Mouse (Mus musculus): ENCODE data around the gene Lmnb2. TPM values are rescaled to one million over a fixed set of nuclear protein-coding genes. Genes with fewer than 3 reads are reported as not detected.

Lmnb2 gene
- total RNA-seq, 1 experiment from 2014 or later: 46.6 TPM

DNA sequence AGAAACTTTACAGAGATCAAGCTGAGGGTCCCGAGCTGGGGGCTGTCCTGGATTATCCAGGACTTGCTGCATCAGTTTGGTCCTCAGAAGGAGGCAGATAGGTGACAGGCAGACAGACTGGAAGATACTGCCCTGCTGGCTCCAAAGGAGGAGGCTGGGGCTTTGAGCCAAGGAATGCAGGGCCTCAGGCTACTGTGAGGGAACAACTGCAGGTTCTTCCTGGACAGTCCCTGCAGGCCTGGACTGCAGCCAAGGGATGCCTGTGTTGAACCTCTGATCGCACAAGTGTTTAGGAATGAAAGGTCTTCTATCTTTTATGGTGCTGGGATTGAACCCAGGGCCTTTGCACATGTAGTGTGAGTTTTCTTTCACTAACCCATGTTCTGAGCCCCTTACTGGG, 29.8 kb upstream of the Lmnb2 start:
- ATAC-seq (replicated peaks; ENCODE audit: low read depth, poor library complexity, severe bottlenecking): no peak

DNA sequence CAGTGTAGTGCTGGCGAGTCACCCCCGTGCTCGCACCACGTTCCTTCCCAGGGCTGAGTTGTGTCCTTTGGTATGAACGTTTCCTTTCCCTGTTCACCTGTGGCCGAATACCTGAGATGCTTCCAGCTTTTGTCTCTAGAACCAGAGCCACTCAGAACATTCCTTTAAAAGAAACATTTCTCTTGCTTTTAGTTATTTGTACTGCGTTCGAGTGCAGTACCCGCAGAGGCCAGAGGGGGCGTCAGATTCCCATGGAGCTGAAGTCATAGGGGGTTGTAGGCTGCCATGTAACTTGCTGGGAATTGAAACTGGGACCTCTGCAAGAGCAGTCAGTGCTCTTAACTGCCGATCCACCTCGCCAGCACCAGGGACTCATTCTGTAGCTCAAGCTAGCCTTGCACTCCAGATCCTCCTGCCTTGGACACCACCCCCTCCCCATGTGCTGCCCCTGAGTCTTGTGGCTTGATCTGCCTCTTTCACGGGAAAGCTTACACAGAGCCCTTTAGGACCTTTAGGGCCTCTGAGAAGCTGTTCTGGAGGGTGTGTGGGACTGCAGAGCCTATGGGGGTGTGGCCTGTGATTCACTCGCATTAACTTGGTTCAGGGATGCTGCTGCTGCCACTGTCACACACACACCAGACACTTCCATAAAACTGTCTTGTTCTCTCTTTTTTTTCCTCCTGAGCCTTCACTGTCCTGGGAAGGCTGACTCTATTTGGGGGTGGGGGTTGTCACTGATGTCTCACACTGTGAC, 28.8 kb upstream of the Lmnb2 start:
- no peak for ATAC-seq (replicated peaks; ENCODE audit: low read depth, poor library complexity, severe bottlenecking)

GRCm38 (mm10) chr10:80944231-80944630, 26.2 kb upstream of the Lmnb2 start:
- no peak for ATAC-seq (replicated peaks; ENCODE audit: low read depth, poor library complexity, severe bottlenecking)

- ATAC-seq (replicated peaks; ENCODE audit: low read depth, poor library complexity, severe bottlenecking): no peak
Observed at GRCm38 (mm10) chr10:80943701-80944100, 25.7 kb upstream of the Lmnb2 start.

GRCm38 (mm10) chr10:80942919-80943318, 24.9 kb upstream of the Lmnb2 start:
- ATAC-seq (replicated peaks; ENCODE audit: low read depth, poor library complexity, severe bottlenecking): peak; percentile 38

- ATAC-seq (replicated peaks; ENCODE audit: low read depth, poor library complexity, severe bottlenecking): no peak
Observed at GRCm38 (mm10) chr10:80940988-80941347, 22.9 kb upstream of the Lmnb2 start.

- ATAC-seq (replicated peaks; ENCODE audit: low read depth, poor library complexity, severe bottlenecking): 0 out of 2 replicates have a peak, but pooled peaks have one; percentile 9
Observed at GRCm38 (mm10) chr10:80940320-80940987, 22.4 kb upstream of the Lmnb2 start.

DNA sequence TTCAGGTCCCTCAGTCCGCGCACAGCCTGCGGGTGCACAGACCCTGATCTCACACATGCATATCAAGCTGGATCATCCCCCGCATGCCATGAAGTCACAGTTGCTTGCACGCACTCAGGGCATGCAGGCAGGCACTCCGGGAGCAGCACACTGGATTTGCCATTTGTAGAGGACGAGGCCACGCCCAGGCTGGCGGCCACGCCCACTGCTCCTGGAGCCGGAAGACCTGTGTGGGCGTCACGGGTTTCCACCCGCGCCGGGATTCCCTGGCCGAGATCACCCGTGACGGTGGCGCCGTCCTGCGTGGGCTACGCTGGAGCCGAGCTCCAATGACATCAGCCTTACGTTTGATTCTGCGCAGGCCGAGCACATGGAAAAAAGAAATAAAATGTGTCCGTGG, 21.6 kb upstream of the Lmnb2 start:
- ATAC-seq (replicated peaks; ENCODE audit: low read depth, poor library complexity, severe bottlenecking): peak; percentile 51

DNA sequence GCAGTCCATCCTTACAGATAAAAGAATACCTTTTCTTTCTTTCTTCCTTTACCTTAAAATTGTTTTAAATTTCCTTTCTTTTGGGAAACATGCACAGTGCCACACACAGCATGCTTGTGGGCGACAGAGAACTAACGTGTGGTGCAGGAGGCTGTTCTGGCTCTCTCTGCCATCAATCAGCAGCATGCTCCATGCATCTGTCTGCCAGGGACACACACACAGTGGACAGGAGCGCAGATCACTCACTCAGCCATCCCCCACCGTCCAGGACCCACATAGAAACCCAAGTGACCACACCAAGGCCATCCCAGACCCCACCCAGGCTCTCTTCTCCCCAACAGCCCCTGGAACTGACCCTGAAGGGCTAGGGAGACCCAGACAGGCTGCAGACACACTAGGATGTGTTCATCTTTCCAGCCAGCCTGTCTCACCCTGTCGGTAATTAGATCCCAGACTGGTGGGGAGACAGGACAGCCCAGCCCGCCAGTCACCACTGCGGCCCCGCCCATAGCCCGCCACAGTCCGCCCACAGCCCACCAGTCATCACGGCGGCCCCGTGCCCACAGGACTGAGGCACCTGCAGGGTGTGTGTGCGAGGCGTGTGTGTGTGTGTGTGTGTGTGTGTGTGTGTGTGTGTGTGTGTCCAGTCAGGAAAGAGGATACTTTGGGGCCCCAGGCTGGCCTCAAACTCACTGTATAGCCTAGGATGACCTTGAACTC, 20.9 kb upstream of the Lmnb2 start:
- ATAC-seq (replicated peaks; ENCODE audit: low read depth, poor library complexity, severe bottlenecking): peak; percentile 34

- no peak for ATAC-seq (replicated peaks; ENCODE audit: low read depth, poor library complexity, severe bottlenecking)
Observed at GRCm38 (mm10) chr10:80937646-80938045, 19.6 kb upstream of the Lmnb2 start.

DNA sequence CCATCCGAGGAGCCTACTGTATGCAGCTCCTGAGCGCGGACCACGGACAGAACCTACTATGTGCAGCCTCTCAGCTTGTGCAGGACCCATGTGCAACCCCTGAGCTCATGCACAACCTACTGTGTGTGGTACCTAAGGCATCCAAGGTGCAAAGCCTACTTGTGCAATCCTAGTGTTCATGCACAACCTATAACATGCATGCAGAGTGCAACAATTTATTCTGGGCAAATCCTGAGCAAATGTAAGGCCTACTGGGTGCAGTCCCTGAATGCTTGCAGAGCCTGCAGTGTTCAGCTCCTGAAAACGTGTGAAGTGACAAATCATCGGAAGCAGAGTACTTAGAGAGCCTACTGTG, 18.7 kb upstream of the Lmnb2 start:
- ATAC-seq (replicated peaks; ENCODE audit: low read depth, poor library complexity, severe bottlenecking): no peak

- ATAC-seq (replicated peaks; ENCODE audit: low read depth, poor library complexity, severe bottlenecking): no peak
Observed at GRCm38 (mm10) chr10:80936135-80936809, 18.2 kb upstream of the Lmnb2 start.

- ATAC-seq (replicated peaks; ENCODE audit: low read depth, poor library complexity, severe bottlenecking): no peak
Observed at GRCm38 (mm10) chr10:80935698-80936097, 17.7 kb upstream of the Lmnb2 start.

GRCm38 (mm10) chr10:80935241-80935640, 17.2 kb upstream of the Lmnb2 start:
- ATAC-seq (replicated peaks; ENCODE audit: low read depth, poor library complexity, severe bottlenecking): 0 out of 2 replicates have a peak, but pooled peaks have one; percentile 20

DNA sequence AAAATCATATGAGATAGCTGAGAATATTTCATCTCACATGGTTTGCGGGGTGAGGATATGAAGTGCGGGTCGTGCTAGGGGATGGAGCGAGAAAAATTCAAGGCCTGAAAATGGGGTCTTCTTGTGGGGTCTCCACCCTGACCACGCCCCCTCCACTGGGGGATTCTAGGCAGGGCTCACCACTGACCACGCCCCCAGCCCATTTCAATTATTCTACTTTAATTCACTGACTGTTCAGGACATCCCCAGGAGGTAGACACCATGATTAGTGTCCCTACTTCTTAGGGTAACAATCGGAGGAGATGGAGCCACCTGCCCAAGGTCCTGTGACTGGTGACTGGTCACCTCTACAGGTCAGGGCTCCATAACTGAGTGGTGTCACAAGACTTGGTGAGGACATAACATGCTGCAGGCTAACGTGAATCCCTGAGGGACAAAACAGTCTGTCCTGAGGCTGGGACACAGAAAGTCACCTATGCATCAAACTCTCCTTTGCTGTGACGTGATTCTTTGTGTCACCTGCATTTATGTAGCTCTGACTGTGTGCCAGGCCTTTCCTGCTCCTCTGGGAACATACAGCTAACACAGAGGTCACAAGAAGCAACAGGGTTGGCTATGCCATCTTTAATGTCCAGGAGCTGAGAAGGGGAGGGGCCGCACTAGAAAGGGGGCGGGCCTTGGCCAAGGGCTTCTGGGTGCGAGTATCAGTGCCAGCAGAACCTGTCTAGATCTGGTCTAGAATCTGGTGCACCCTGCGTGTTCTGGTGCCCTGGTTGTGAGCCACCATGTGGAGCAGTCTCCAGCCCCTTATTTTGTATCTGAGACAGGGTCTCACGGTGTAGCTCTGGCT, 16.3 kb upstream of the Lmnb2 start:
- ATAC-seq (replicated peaks; ENCODE audit: low read depth, poor library complexity, severe bottlenecking): no peak

DNA sequence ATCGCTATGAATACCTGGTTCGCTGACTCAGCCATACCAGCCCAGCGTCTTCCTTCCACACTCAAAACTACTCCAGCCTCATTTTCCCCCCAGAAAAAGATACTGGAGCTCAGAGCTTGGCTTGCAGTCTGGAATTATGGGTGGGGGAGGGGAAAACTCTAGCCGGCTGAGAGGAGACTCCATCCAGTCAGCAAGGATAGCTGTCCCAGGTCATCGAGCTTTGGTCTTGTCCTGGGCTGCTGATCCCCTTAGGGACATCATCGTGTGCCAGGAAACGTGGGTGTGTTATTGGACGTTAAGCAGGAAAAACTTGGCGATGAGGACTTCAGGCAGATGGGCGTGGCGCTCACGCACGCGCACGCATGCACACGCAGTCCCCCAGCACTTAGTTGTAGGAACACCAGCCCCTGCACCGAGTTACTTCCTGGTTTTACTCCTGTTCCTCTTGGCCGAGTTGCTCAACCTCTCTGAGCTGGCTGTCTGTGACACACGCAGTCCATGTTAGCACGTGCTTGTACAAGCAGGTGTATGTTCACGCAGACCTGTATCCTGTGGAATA, 15.5 kb upstream of the Lmnb2 start:
- 0 out of 2 replicates have a peak, but pooled peaks have one; percentile 17 for ATAC-seq (replicated peaks; ENCODE audit: low read depth, poor library complexity, severe bottlenecking)

- ATAC-seq (replicated peaks; ENCODE audit: low read depth, poor library complexity, severe bottlenecking): no peak
Observed at GRCm38 (mm10) chr10:80932700-80933420, 14.8 kb upstream of the Lmnb2 start.

- ATAC-seq (replicated peaks; ENCODE audit: low read depth, poor library complexity, severe bottlenecking): no peak
Observed at GRCm38 (mm10) chr10:80932206-80932605, 14.2 kb upstream of the Lmnb2 start.

DNA sequence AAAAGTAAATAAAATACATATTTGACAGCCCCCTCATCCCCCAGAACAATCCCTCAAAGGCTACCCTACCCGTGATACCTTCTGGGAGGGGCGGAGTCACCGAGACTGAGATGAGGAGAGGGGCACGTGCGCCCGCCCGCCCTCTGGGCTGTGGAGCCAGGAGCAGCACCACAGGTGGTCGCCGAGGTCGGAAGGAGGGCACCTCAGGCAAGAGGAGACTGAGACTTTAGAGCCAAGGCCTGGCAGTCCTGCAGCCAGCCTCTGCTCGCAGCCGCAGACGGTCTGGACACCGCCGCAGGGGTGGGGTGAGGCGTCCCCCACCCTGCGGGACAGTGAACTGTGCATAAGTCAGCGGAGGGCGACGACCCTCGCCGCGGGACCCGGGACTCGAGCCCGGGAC, 13.7 kb upstream of the Lmnb2 start:
- no peak for ATAC-seq (replicated peaks; ENCODE audit: low read depth, poor library complexity, severe bottlenecking)

All from common myeloid progenitor, adult 5-6 weeks (primary cell).